Mouse (Mus musculus) hindbrain, embryonic 13.5 days (tissue): Measurements from ENCODE around the gene Ppp2r3d. TPM values are rescaled to one million over a fixed set of nuclear protein-coding genes. Genes with fewer than 3 reads are reported as not detected.

Experiments
- polyA plus RNA-seq: library from polyadenylated mRNA; unstranded; fragments of >200 nt; fragmentation: Nextera tagmentation; extraction: Ambion mirVana; gene quantifications from 2 replicates; pipeline ENCODE4 v1.2.1, GENCODE M21; 2015

The Ppp2r3d gene
- polyA plus RNA-seq, 1 experiment from 2014 or later: 154 TPM

Other genes with a start within 250 kb of the Ppp2r3d start
- gene 2010315B03Rik, start 164.2 kb downstream of the Ppp2r3d start, polyA plus RNA-seq: 9.5 and 12.0 TPM in 2 replicates
- not detected in 2 replicates for gene Gm21836, start 16.9 kb upstream of the Ppp2r3d start, polyA plus RNA-seq